Mouse (Mus musculus) limb, embryonic 10.5 days (tissue): ENCODE measurements around the gene Lce1d. TPM values are rescaled to one million over a fixed set of nuclear protein-coding genes. Genes with fewer than 3 reads are reported as not detected.

Experiments
- DNase-seq: peaks from one replicate; pipeline ENCODE4 v3.0.0-alpha.2; 2017; ENCODE audit warnings: low spot score
- H3K27ac ChIP-seq: fragments of 300-500 bp; sonication (generic); 2 replicates; pipeline ENCODE4 v1.5.1; 2016; ENCODE audit warnings: mild to moderate bottlenecking
- H3K27me3 ChIP-seq: fragments of 300-500 bp; sonication (generic); 2 replicates; pipeline ENCODE4 v1.6.1; 2016; ENCODE audit warnings: low read depth, mild to moderate bottlenecking; ENCODE audit not compliant: poor library complexity, severe bottlenecking
- H3K36me3 ChIP-seq: fragments of 300-500 bp; sonication (generic); 2 replicates; pipeline ENCODE4 v1.6.1; 2016; ENCODE audit warnings: mild to moderate bottlenecking, moderate library complexity
- H3K4me1 ChIP-seq: fragments of 300-500 bp; sonication (generic); 2 replicates; pipeline ENCODE4 v1.6.1; 2016
- H3K4me3 ChIP-seq: fragments of 300-500 bp; sonication (generic); 2 replicates; pipeline ENCODE4 v1.5.1; 2016; ENCODE audit warnings: mild to moderate bottlenecking, moderate library complexity
- H3K9me3 ChIP-seq: fragments of 300-500 bp; sonication (generic); replicated peaks from 2 replicates; pipeline ENCODE4 v1.6.1; 2016; ENCODE audit warnings: mild to moderate bottlenecking
- WGBS: fragments of 180-500 bp; shearing (Covaris S2); methylation state at CpG from one replicate; pipeline ENCODE4 v1.1.7; 2016; 5-methylcytosine and 5-hydroxymethylcytosine counted together
- polyA plus RNA-seq: library from polyadenylated mRNA; unstranded; fragments of >200 nt; fragmentation: Nextera tagmentation; extraction: Ambion mirVana; gene quantifications from 2 replicates; pipeline ENCODE4 v1.2.1, GENCODE M21; 2016

Lce1d gene
- polyA plus RNA-seq, 1 experiment from 2014 or later: not detected

DNA sequence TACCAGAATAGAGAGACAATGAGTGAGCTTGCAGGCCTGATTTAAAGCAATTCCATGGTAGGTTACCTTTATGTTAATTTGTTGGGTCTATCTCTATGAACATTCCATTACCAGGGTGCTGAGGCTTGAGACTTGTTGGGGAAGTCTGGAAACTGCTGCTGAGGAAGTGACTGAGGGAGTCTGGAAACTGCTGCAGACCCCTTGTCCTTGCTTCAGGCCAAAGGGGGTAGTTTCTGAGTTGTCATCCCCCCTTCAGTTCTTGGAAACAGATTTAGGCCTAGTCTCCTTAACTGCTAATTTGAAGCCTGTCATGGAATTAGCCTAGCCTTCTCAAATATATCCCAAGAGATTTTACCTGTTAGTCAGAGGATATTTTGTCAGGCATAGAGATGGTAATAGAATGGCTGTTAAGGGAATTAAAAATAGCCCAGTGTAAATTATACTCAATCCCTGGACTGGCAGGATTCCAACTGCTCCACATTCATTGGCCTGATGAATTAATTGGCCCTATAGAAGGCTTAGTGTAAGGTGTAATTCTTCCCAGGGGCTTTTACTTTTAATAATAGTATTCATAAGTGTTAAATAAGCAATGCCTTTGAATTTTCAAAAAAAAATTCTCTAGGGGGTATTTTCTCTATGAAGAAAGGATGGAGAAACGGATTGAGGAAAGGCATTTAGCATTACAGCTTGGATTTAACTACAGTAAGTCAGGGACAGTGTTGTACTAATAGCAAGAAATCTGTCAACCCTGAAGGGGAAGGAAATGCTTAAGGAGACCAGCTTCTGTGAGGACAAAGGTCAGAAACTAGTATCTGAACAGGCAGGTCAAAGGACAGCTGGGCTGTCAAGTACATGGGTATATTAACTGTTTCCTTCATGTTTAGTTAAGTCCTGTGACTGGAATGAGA is 49.0 kb downstream of the Lce1d start:
- no peaks in the 10 kb centered on the region for H3K27me3 ChIP-seq
- WGBS: 70% methylated on average over 1 of the region's 1 CpGs
- H3K27ac ChIP-seq: no peak overlapping the region
- DNase-seq: no peak
- no peaks in the 10 kb centered on the region for H3K36me3 ChIP-seq
- H3K4me1 ChIP-seq: no peaks in the 10 kb centered on the region
- no peaks in the 10 kb centered on the region for H3K9me3 ChIP-seq
- no peak overlapping the region for H3K4me3 ChIP-seq

Other genes starting within 250 kb of the Lce1d start
- not detected in 2 replicates for gene Sprr1b, start 248.4 kb downstream of the Lce1d start, polyA plus RNA-seq
- not detected in 2 replicates for gene Sprr3, start 228.5 kb downstream of the Lce1d start, polyA plus RNA-seq
- gene Sprr1a, start 201.3 kb downstream of the Lce1d start, polyA plus RNA-seq: not detected in 2 replicates
- not detected in 2 replicates for gene Sprr4, start 186.7 kb downstream of the Lce1d start, polyA plus RNA-seq
- gene 2310046K23Rik, start 152.7 kb downstream of the Lce1d start, polyA plus RNA-seq: not detected in 2 replicates
- gene Ivl, start 113.5 kb downstream of the Lce1d start, polyA plus RNA-seq: not detected in 2 replicates
- not detected in 2 replicates for gene Smcp, start 98.2 kb downstream of the Lce1d start, polyA plus RNA-seq
- gene 2210017I01Rik, start 79.7 kb downstream of the Lce1d start, polyA plus RNA-seq: not detected in 2 replicates
- not detected in 2 replicates for gene Lce6a, start 65.5 kb downstream of the Lce1d start, polyA plus RNA-seq
- not detected in 2 replicates for gene Lce1a1, start 38.9 kb downstream of the Lce1d start, polyA plus RNA-seq
- not detected in 2 replicates for gene Lce1b, start 30.3 kb downstream of the Lce1d start, polyA plus RNA-seq
- not detected in 2 replicates for gene Lce1a2, start 16.9 kb downstream of the Lce1d start, polyA plus RNA-seq
- gene Lce1c, start 8.0 kb downstream of the Lce1d start, polyA plus RNA-seq: not detected in 2 replicates
- not detected in 2 replicates for gene Lce1e, start 21.9 kb upstream of the Lce1d start, polyA plus RNA-seq
- not detected in 2 replicates for gene Lce1f, start 33.1 kb upstream of the Lce1d start, polyA plus RNA-seq
- gene Gm38119, start 51.9 kb upstream of the Lce1d start, polyA plus RNA-seq: not detected in 2 replicates
- gene Lce1g, start 65.1 kb upstream of the Lce1d start, polyA plus RNA-seq: not detected in 2 replicates
- gene Lce1h, start 77.9 kb upstream of the Lce1d start, polyA plus RNA-seq: not detected in 2 replicates
- not detected in 2 replicates for gene Lce1i, start 91.7 kb upstream of the Lce1d start, polyA plus RNA-seq
- not detected in 2 replicates for gene Lce1j, start 103.3 kb upstream of the Lce1d start, polyA plus RNA-seq
- not detected in 2 replicates for gene Lce1k, start 120.7 kb upstream of the Lce1d start, polyA plus RNA-seq
- not detected in 2 replicates for gene Kprp, start 140.0 kb upstream of the Lce1d start, polyA plus RNA-seq
- gene Lce1l, start 164.1 kb upstream of the Lce1d start, polyA plus RNA-seq: not detected in 2 replicates
- gene 2310050C09Rik, start 183.0 kb upstream of the Lce1d start, polyA plus RNA-seq: not detected in 2 replicates
- not detected in 2 replicates for gene Lce3a, start 239.0 kb upstream of the Lce1d start, polyA plus RNA-seq
- gene Lce3b, start 245.8 kb upstream of the Lce1d start, polyA plus RNA-seq: not detected in 2 replicates